Mouse (Mus musculus) neural tube, embryonic 15.5 days (tissue): ENCODE measurements around the gene Slc15a3. TPM values are rescaled to one million over a fixed set of nuclear protein-coding genes. Genes with fewer than 3 reads are reported as not detected.

Source experiments
- ATAC-seq: fragments of 200-750 bp; cut with Nextera tagmentation; 2 replicates; pipeline ENCODE4 v1.8.0; 2017; ENCODE audit warnings: mild to moderate bottlenecking, moderate TSS enrichment, moderate library complexity; ENCODE audit not compliant: low FRiP score
- H3K27ac ChIP-seq: fragments of 300-500 bp; sonication (generic); replicated peaks from 2 replicates; pipeline ENCODE4 v1.5.1; 2015; ENCODE audit warnings: mild to moderate bottlenecking, inconsistent platforms
- H3K27me3 ChIP-seq: fragments of 300-500 bp; sonication (generic); replicated peaks from 2 replicates; pipeline ENCODE4 v1.6.1; 2015; ENCODE audit warnings: inconsistent platforms
- H3K36me3 ChIP-seq: fragments of 300-500 bp; sonication (generic); 2 replicates; pipeline ENCODE4 v1.6.1; 2015; ENCODE audit warnings: inconsistent platforms
- H3K4me1 ChIP-seq: fragments of 300-500 bp; sonication (generic); 2 replicates; pipeline ENCODE4 v1.6.1; 2015; ENCODE audit warnings: inconsistent platforms
- H3K4me2 ChIP-seq: fragments of 300-500 bp; sonication (generic); 2 replicates; pipeline ENCODE4 v1.6.1; 2015; ENCODE audit warnings: inconsistent platforms, mild to moderate bottlenecking, moderate library complexity
- H3K4me3 ChIP-seq: fragments of 300-500 bp; sonication (generic); replicated peaks from 2 replicates; pipeline ENCODE4 v1.5.1; 2015; ENCODE audit warnings: mild to moderate bottlenecking, inconsistent platforms
- H3K9ac ChIP-seq: fragments of 300-500 bp; sonication (generic); replicated peaks from 2 replicates; pipeline ENCODE4 v1.6.1; 2015; ENCODE audit warnings: mild to moderate bottlenecking, inconsistent platforms
- H3K9me3 ChIP-seq: fragments of 300-500 bp; sonication (generic); replicated peaks from 2 replicates; pipeline ENCODE4 v1.6.1; 2016; ENCODE audit warnings: inconsistent platforms
- WGBS: fragments of 180-500 bp; shearing (Covaris S2); methylation state at CpG from one replicate; pipeline ENCODE4 v1.1.7; 2015; ENCODE audit warnings: mixed read lengths; 5-methylcytosine and 5-hydroxymethylcytosine counted together
- polyA plus RNA-seq: library from polyadenylated mRNA; unstranded; fragments of >200 nt; fragmentation: Nextera tagmentation; extraction: Ambion mirVana; gene quantifications from 2 replicates; pipeline ENCODE4 v1.2.1, GENCODE M21; 2015

Slc15a3 gene
- polyA plus RNA-seq, 1 experiment from 2014 or later = 0.27 TPM

GRCm38 (mm10) chr19:10900315-10900714, 60.8 kb downstream of the Slc15a3 start:
- Histone ChIP-seq H3K27ac (no peak overlapping the region), H3K4me2 (no peak overlapping the region), H3K27me3 (no peaks in the 10 kb centered on the region), H3K36me3 (peaks cover 78% of the 10 kb centered on the region), H3K9ac (no peak overlapping the region), H3K4me1 (peaks cover 20% of the 10 kb centered on the region), H3K4me3 (no peak overlapping the region), H3K9me3 (no peaks in the 10 kb centered on the region)
- 80% methylated on average over 6 of the region's 6 CpGs for WGBS
- no peak for ATAC-seq

- Histone ChIP-seq H3K27ac (no peak overlapping the region), H3K27me3 (no peaks in the 10 kb centered on the region), H3K4me1 (peaks cover 17% of the 10 kb centered on the region), H3K9me3 (no peaks in the 10 kb centered on the region), H3K4me2 (no peak overlapping the region), H3K36me3 (peaks cover 85% of the 10 kb centered on the region), H3K9ac (no peak overlapping the region), H3K4me3 (no peak overlapping the region)
- ATAC-seq = no peak
- 94% methylated on average over 5 of the region's 5 CpGs for WGBS
Measured at GRCm38 (mm10) chr19:10901046-10901445, 61.5 kb downstream of the Slc15a3 start.

GRCm38 (mm10) chr19:10904512-10904911, 65.0 kb downstream of the Slc15a3 start:
- H3K4me2 ChIP-seq = no peak overlapping the region
- H3K4me3 ChIP-seq = no peak overlapping the region
- H3K9ac ChIP-seq = 0 out of 2 replicates have a peak overlapping the region, but pooled peaks have one; percentile 7
- H3K9me3 ChIP-seq = no peaks in the 10 kb centered on the region
- H3K36me3 ChIP-seq = peaks cover 84% of the 10 kb centered on the region
- no peak overlapping the region for H3K27ac ChIP-seq
- no peaks in the 10 kb centered on the region for H3K4me1 ChIP-seq
- ATAC-seq = no peak
- no peaks in the 10 kb centered on the region for H3K27me3 ChIP-seq
- 93% methylated on average over 5 of the region's 5 CpGs for WGBS

GRCm38 (mm10) chr19:10904927-10905727, 65.6 kb downstream of the Slc15a3 start:
- WGBS = 69% methylated on average over 7 of the region's 7 CpGs

GRCm38 (mm10) chr19:10905728-10906000, 66.1 kb downstream of the Slc15a3 start:
- Histone ChIP-seq H3K4me1 (no peaks in the 10 kb centered on the region), H3K36me3 (peaks cover 73% of the 10 kb centered on the region), H3K4me2 (no peak overlapping the region), H3K27ac (no peak overlapping the region; the same call in 1 of the 2 replicates), H3K9me3 (no peaks in the 10 kb centered on the region), H3K4me3 (no peak overlapping the region), H3K9ac (no peak overlapping the region), H3K27me3 (no peaks in the 10 kb centered on the region)
- ATAC-seq = no peak
- 82% methylated on average over 5 of the region's 5 CpGs for WGBS

More at GRCm38 (mm10) chr19:10904927-10905727, 65.6 kb downstream of the Slc15a3 start:
- Histone ChIP-seq H3K27ac (no peak overlapping the region; the same call in 1 of the 2 replicates), H3K4me3 (no peak overlapping the region), H3K36me3 (peaks cover 78% of the 10 kb centered on the region), H3K27me3 (no peaks in the 10 kb centered on the region), H3K9me3 (no peaks in the 10 kb centered on the region), H3K9ac (0 out of 2 replicates have a peak overlapping the region, but pooled peaks have one; percentile 7), H3K4me1 (no peaks in the 10 kb centered on the region), H3K4me2 (no peak overlapping the region)
- no peak; the same call in 1 of the 2 replicates for ATAC-seq

- Histone ChIP-seq H3K4me2 (no peak overlapping the region), H3K4me3 (no peak overlapping the region), H3K4me1 (no peaks in the 10 kb centered on the region), H3K36me3 (peaks cover 50% of the 10 kb centered on the region), H3K27me3 (no peaks in the 10 kb centered on the region), H3K9ac (no peak overlapping the region), H3K27ac (no peak overlapping the region), H3K9me3 (no peaks in the 10 kb centered on the region)
- peak; percentile 60; the same call in 1 of the 2 replicates for ATAC-seq
- WGBS = 62% methylated on average over 3 of the region's 3 CpGs
Measured at GRCm38 (mm10) chr19:10907891-10908290, 68.4 kb downstream of the Slc15a3 start.

Other genes starting within 250 kb of the Slc15a3 start
- gene Ddb1, start 234.4 kb upstream of the Slc15a3 start, polyA plus RNA-seq = 194 and 213 TPM in 2 replicates
- 21.8 and 25.2 TPM in 2 replicates for gene Tkfc, start 234.1 kb upstream of the Slc15a3 start, polyA plus RNA-seq
- 1.7 and 2.4 TPM in 2 replicates for gene Vwce, start 205.5 kb upstream of the Slc15a3 start, polyA plus RNA-seq
- not detected in 2 replicates for gene Pga5, start 161.7 kb upstream of the Slc15a3 start, polyA plus RNA-seq
- 28.7 and 30.3 TPM in 2 replicates for gene Vps37c, start 151.0 kb upstream of the Slc15a3 start, polyA plus RNA-seq
- 0.08 and 1.3 TPM in 2 replicates for gene Cd5, start 100.7 kb upstream of the Slc15a3 start, polyA plus RNA-seq
- 0.74 TPM in 1 of 2 replicates, not detected in the other for gene Cd6, start 9.7 kb upstream of the Slc15a3 start, polyA plus RNA-seq
- 141 and 167 TPM in 2 replicates for gene Tmem132a, start 30.2 kb downstream of the Slc15a3 start, polyA plus RNA-seq
- gene Tmem109, start 42.3 kb downstream of the Slc15a3 start, polyA plus RNA-seq = 44.5 and 53.6 TPM in 2 replicates
- gene Prpf19, start 55.5 kb downstream of the Slc15a3 start, polyA plus RNA-seq = 41.6 and 42.7 TPM in 2 replicates
- 0.18 and 0.44 TPM in 2 replicates for gene Zp1, start 80.9 kb downstream of the Slc15a3 start, polyA plus RNA-seq
- gene Ptgdr2, start 97.4 kb downstream of the Slc15a3 start, polyA plus RNA-seq = 0.19 TPM in 1 of 2 replicates, not detected in the other
- 12.7 and 16.9 TPM in 2 replicates for gene Ccdc86, start 109.5 kb downstream of the Slc15a3 start, polyA plus RNA-seq
- gene Ms4a10, start 134.9 kb downstream of the Slc15a3 start, polyA plus RNA-seq = 1.0 TPM in 1 of 2 replicates, not detected in the other
- gene Ms4a15, start 153.5 kb downstream of the Slc15a3 start, polyA plus RNA-seq = not detected in 2 replicates
- 1.6 TPM in 1 of 2 replicates, not detected in the other for gene Ms4a18, start 178.3 kb downstream of the Slc15a3 start, polyA plus RNA-seq
- gene Ms4a8a, start 241.4 kb downstream of the Slc15a3 start, polyA plus RNA-seq = 2.3 TPM in 1 of 2 replicates, not detected in the other